Mouse (Mus musculus) stomach, embryonic 16.5 days (tissue): ENCODE results near the gene Tspear. TPM values are rescaled to one million over a fixed set of nuclear protein-coding genes. Genes with fewer than 3 reads are reported as not detected.
"Not testable (repeated sequence)": the region's sequence is repeated elsewhere in the genome, so short reads cannot be mapped to it uniquely, and the experiment has no call there.

Source experiments
- ATAC-seq: fragments of 200-750 bp; cut with Nextera tagmentation; 2 replicates; pipeline ENCODE4 v1.8.0; 2017; ENCODE audit warnings: moderate number of reproducible peaks, moderate TSS enrichment; ENCODE audit not compliant: insufficient read depth, low FRiP score
- H3K27ac ChIP-seq: fragments of 300-500 bp; sonication (generic); 2 replicates; pipeline ENCODE4 v1.5.1; 2014; ENCODE audit warnings: low read length
- H3K27me3 ChIP-seq: fragments of 300-500 bp; sonication (generic); 2 replicates; pipeline ENCODE4 v1.6.1; 2014; ENCODE audit warnings: low read length, control low read depth, mixed read lengths; ENCODE audit not compliant: control insufficient read depth, insufficient read depth
- H3K36me3 ChIP-seq: fragments of 300-500 bp; sonication (generic); 2 replicates; pipeline ENCODE4 v1.6.1; 2014; ENCODE audit warnings: low read length; ENCODE audit not compliant: control insufficient read depth, insufficient read depth
- H3K4me1 ChIP-seq: fragments of 300-500 bp; sonication (generic); 2 replicates; pipeline ENCODE4 v1.6.1; 2014; ENCODE audit warnings: low read length, control low read depth, mixed read lengths; ENCODE audit not compliant: control insufficient read depth, insufficient read depth
- H3K4me2 ChIP-seq: fragments of 300-500 bp; sonication (generic); 2 replicates; pipeline ENCODE4 v1.6.1; 2014; ENCODE audit warnings: low read depth, low read length, mixed read lengths
- H3K4me3 ChIP-seq: fragments of 300-500 bp; sonication (generic); replicated peaks from 2 replicates; pipeline ENCODE4 v1.5.1; 2014; ENCODE audit warnings: mild to moderate bottlenecking, low read length
- H3K9ac ChIP-seq: fragments of 300-500 bp; sonication (generic); 2 replicates; pipeline ENCODE4 v1.6.1; 2014; ENCODE audit warnings: low read length
- H3K9me3 ChIP-seq: fragments of 300-500 bp; sonication (generic); replicated peaks from 2 replicates; pipeline ENCODE4 v1.6.1; 2016; ENCODE audit warnings: low read length, control low read depth; ENCODE audit not compliant: control insufficient read depth
- WGBS: fragments of 180-500 bp; shearing (Covaris S2); extraction: QIAGEN DNeasy Blood & Tissue Kit; methylation state at CpG from one replicate; pipeline ENCODE4 v1.1.7; 2014; 5-methylcytosine and 5-hydroxymethylcytosine counted together
- polyA plus RNA-seq: library from polyadenylated mRNA; unstranded; fragments of >200 nt; fragmentation: Nextera tagmentation; extraction: Ambion mirVana; gene quantifications from 2 replicates; pipeline ENCODE4 v1.2.1, GENCODE M21; 2015

Gene Tspear
- polyA plus RNA-seq, 1 experiment from 2014 or later: 0.96 TPM

- 51% methylated on average over 3 of the region's 3 CpGs for WGBS
- H3K9ac ChIP-seq, H3K36me3 ChIP-seq, H3K4me3 ChIP-seq, H3K9me3 ChIP-seq, H3K27ac ChIP-seq, ATAC-seq, H3K27me3 ChIP-seq, H3K4me2 ChIP-seq, H3K4me1 ChIP-seq: not testable (repeated sequence)
Observed at GRCm38 (mm10) chr10:77752312-77752711, 65.9 kb downstream of the Tspear start.

DNA sequence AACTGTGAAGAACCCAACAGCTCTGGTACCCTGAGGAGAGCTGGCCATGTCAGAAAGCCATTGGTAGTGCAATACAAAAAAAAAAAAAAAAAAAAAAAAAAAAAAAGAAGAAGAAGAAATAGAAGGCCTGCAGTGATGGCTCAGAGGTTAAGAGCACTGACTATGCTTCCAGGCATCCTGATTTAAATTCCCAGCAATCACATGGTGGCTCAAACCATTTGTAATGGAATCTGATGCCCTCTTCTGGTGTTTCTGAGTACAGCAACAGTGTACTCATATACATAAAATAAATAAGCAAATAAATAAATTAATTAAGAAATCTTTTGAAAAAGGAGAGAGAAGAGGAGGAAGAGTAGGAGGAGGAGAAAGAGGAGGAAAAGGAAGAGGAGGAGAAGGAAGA is 67.1 kb downstream of the Tspear start:
- no peak overlapping the region for H3K9ac ChIP-seq
- H3K36me3 ChIP-seq: no peaks in the 10 kb centered on the region
- H3K4me1 ChIP-seq: no peaks in the 10 kb centered on the region
- no peak overlapping the region for H3K27ac ChIP-seq
- H3K27me3 ChIP-seq: no peaks in the 10 kb centered on the region
- no peak overlapping the region for H3K4me2 ChIP-seq
- no peak overlapping the region for H3K4me3 ChIP-seq
- H3K9me3 ChIP-seq: no peaks in the 10 kb centered on the region
- no peak for ATAC-seq

- not testable (repeated sequence) for H3K36me3 ChIP-seq, H3K4me2 ChIP-seq, ATAC-seq, H3K9me3 ChIP-seq, H3K4me3 ChIP-seq, H3K4me1 ChIP-seq, H3K9ac ChIP-seq, H3K27ac ChIP-seq, H3K27me3 ChIP-seq
- WGBS: no CpG with 5 or more reads among the region's 1 CpGs
Observed at GRCm38 (mm10) chr10:77759582-77759981, 73.2 kb downstream of the Tspear start, which contains the start of gene Gm3233. Gm3233 (minus strand) TSS chr10:77759682.

DNA sequence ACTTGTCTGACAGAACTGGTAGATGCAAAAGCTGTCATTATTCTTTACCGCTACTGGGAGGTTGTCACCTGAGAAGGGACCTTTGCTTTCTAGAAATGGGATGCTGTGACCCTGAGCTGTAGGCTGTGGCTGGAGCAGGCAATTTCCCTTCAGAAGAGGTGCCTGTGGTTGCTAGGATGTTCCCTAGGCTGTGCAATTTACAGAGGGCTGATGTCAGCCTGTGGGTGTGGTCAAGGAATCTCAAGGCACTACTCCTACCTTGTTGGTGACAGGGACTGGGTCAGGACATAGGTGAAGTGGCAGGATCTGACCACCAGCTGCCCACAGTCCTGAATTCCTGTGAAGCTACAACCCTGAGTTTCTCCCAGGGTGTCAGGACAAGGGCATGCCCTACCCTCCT is 83.4 kb downstream of the Tspear start:
- H3K9ac ChIP-seq: no peak overlapping the region
- ATAC-seq: no peak
- H3K27ac ChIP-seq: no peak overlapping the region
- no peaks in the 10 kb centered on the region for H3K36me3 ChIP-seq
- H3K4me1 ChIP-seq: no peaks in the 10 kb centered on the region
- H3K4me3 ChIP-seq: no peak overlapping the region
- no peaks in the 10 kb centered on the region for H3K9me3 ChIP-seq
- no peaks in the 10 kb centered on the region for H3K27me3 ChIP-seq
- WGBS: 75% methylated on average over 1 of the region's 1 CpGs
- no peak overlapping the region for H3K4me2 ChIP-seq

- not testable (repeated sequence) for H3K27me3 ChIP-seq, H3K36me3 ChIP-seq, H3K9ac ChIP-seq, ATAC-seq, H3K9me3 ChIP-seq, H3K4me1 ChIP-seq, H3K4me3 ChIP-seq, H3K4me2 ChIP-seq, H3K27ac ChIP-seq
- 75% methylated on average over 1 of the region's 1 CpGs for WGBS
Observed at GRCm38 (mm10) chr10:77771225-77771624, 84.9 kb downstream of the Tspear start, which contains the start of gene Gm3238. Gm3238 (minus strand) TSS chr10:77771325.

- not testable (repeated sequence) for H3K27me3 ChIP-seq, H3K4me3 ChIP-seq, H3K9ac ChIP-seq, H3K27ac ChIP-seq, ATAC-seq, H3K9me3 ChIP-seq, H3K4me2 ChIP-seq, H3K4me1 ChIP-seq, H3K36me3 ChIP-seq
- 86% methylated on average over 1 of the region's 3 CpGs for WGBS
Observed at GRCm38 (mm10) chr10:77772142-77772541, 85.8 kb downstream of the Tspear start.

DNA sequence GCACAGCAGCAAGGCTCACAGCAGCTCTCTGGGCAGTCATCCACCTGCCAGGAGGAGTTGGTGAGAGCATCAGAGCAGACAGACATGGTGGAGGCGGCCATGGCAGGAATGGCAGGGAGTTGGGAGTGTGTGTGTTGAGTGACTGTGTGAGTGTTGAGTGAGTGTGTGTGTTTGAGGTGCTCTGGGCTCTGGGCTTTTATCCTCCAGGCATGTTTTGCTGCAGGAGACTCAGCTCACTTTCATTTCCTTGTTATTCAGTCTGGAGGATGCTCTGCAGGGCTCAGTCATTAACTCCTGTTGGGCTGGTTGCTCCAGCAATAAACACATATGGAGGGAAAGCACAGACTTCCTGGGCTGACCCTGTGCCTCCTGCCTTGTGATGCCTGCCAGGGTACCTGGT is 90.5 kb downstream of the Tspear start, which contains the start of gene Gm7138:
Gene Gm7138 (minus strand): TSS at position 101 of the 400 bp plus-strand sequence.
- H3K27me3 ChIP-seq, H3K27ac ChIP-seq, H3K9me3 ChIP-seq, H3K4me2 ChIP-seq, H3K36me3 ChIP-seq, ATAC-seq, H3K4me1 ChIP-seq, H3K9ac ChIP-seq, H3K4me3 ChIP-seq: not testable (repeated sequence)
- WGBS: 54% methylated on average over 1 of the region's 1 CpGs

- WGBS: no CpG with 5 or more reads among the region's 1 CpGs
- H3K27me3 ChIP-seq, H3K9me3 ChIP-seq, H3K36me3 ChIP-seq, H3K4me3 ChIP-seq, H3K4me2 ChIP-seq, H3K4me1 ChIP-seq, H3K27ac ChIP-seq, ATAC-seq, H3K9ac ChIP-seq: not testable (repeated sequence)
Observed at GRCm38 (mm10) chr10:77782442-77782841, 96.1 kb downstream of the Tspear start, which contains the start of gene Gm3250. Gm3250 (minus strand) TSS chr10:77782542.

GRCm38 (mm10) chr10:77783396-77783795 is 97.0 kb downstream of the Tspear start:
- not testable (repeated sequence) for H3K9me3 ChIP-seq, H3K9ac ChIP-seq, H3K27me3 ChIP-seq, H3K27ac ChIP-seq, H3K4me3 ChIP-seq, ATAC-seq, H3K36me3 ChIP-seq, H3K4me1 ChIP-seq, H3K4me2 ChIP-seq
- WGBS: 80% methylated on average over 1 of the region's 3 CpGs

GRCm38 (mm10) chr10:77787876-77788275 is 101.5 kb downstream of the Tspear start, which contains the start of gene Gm7137:
Gm7137 (minus strand) TSS chr10:77788200.
- 57% methylated on average over 1 of the region's 1 CpGs for WGBS
- H3K4me1 ChIP-seq, ATAC-seq, H3K36me3 ChIP-seq, H3K27ac ChIP-seq, H3K4me3 ChIP-seq, H3K9ac ChIP-seq, H3K9me3 ChIP-seq, H3K4me2 ChIP-seq, H3K27me3 ChIP-seq: not testable (repeated sequence)
